Mouse (Mus musculus): ENCODE results near the gene Ddx24. TPM values are rescaled to one million over a fixed set of nuclear protein-coding genes. Genes with fewer than 3 reads are reported as not detected.

Gene Ddx24
- polyA plus RNA-seq, 1 experiment = 37.5 TPM

DNA sequence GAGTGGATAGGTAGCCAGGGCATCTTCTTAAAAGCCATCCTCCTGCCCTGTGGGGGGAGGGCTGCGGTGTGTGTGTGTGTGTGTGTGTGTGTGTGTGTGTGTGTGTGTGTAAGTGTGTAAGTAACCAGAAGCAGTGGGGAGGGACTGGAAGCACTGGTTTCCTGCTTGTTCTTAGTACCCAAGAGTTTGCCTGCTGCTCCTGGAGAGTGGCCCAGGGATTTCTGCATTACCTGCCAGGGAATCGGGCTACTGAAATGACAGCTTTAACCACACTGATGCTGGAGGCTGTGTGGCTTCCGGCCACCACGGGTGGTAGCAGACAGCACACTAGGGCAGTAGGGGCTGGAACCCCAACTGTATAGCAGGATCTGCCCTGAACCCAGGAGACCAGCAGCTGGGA lies 35.6 kb downstream of the Ddx24 start:
- H3K4me1 ChIP-seq (ENCODE audit: control insufficient read depth, insufficient read depth, low read length) = 0 out of 2 replicates have a peak, but pooled peaks cover 3% of the 10 kb centered on the region
- no peak overlapping the region for H3K4me3 ChIP-seq (ENCODE audit: insufficient read depth, low read depth, low read length)
- WGBS = 73% methylated on average over 4 of the region's 4 CpGs
- no peak overlapping the region for H3K27ac ChIP-seq (ENCODE audit: insufficient read depth, low read depth, low read length)
- DNase-seq = no peak
- TF ChIP-seq POLR2A (IDR thresholded peaks at IDR 0.05; ENCODE audit: low read depth, low read length) (no peak), CTCF (conservative IDR thresholded peaks at IDR 0.05; ENCODE audit: insufficient read depth, insufficient read length, low read depth, low read length) (no peak)
- H3K36me3 ChIP-seq (ENCODE audit: control insufficient read depth, insufficient read depth, low read length) = no peaks in the 10 kb centered on the region
- no peaks in the 10 kb centered on the region for H3K27me3 ChIP-seq (replicated peaks; ENCODE audit: control insufficient read depth, insufficient read depth, low read length)

- no peaks in the 10 kb centered on the region for H3K36me3 ChIP-seq (ENCODE audit: control insufficient read depth, insufficient read depth, low read length)
- no peaks in the 10 kb centered on the region for H3K27me3 ChIP-seq (replicated peaks; ENCODE audit: control insufficient read depth, insufficient read depth, low read length)
- DNase-seq = no peak
- no peak for TF ChIP-seq POLR2A (IDR thresholded peaks at IDR 0.05; ENCODE audit: low read depth, low read length)
- TF ChIP-seq CTCF (conservative IDR thresholded peaks at IDR 0.05; ENCODE audit: insufficient read depth, insufficient read length, low read depth, low read length) = no peak
- 0 out of 2 replicates have a peak, but pooled peaks cover 3% of the 10 kb centered on the region for H3K4me1 ChIP-seq (ENCODE audit: control insufficient read depth, insufficient read depth, low read length)
- peak overlapping the region; percentile 98 for H3K4me3 ChIP-seq (ENCODE audit: insufficient read depth, low read depth, low read length)
- 79% methylated on average over 2 of the region's 2 CpGs for WGBS
- H3K27ac ChIP-seq (ENCODE audit: insufficient read depth, low read depth, low read length) = no peak overlapping the region
Observed at GRCm38 (mm10) chr12:103389348-103389727, 36.3 kb downstream of the Ddx24 start.

DNA sequence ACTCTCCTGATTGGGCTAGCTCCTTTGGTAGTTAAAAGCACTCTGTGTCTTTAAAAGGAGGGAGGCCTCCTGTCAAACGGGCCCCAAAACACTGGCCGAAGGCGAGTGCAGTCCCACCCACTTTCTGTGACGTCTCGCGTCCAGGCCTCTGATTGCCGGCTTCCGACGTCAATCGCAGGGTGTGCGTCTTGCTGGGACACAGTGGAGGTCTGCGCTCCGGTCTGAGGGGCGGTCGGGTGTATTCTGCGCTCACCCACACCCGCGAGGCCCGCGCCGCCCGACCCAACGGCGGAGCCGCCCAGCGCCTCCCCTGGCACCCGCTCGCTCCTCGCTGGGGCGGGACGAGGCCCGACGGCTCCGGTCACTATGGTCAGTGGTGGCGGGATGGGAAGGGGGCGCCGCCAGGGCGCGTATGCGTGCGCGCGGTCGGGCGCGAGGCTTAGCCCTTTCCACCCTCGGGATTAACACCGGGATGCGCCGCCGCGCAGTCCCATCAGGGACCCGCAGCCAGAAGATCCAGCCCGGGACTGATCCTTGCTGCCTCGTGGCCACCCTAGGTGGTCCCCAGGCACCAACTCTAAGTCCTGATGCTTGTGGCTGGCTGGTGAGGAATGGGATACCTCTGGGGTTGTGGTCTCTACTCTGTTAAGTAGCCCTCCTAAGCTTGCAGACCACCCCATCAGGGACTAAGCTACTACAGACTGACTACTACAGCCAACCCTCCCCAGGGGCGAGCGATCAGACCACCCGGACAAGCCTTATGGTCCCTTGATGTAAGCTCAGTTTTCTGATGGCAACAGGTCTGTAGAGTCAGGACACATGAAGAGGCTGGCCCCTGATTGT lies 36.9 kb downstream of the Ddx24 start, which contains the start of gene Otub2:
Gene Otub2 (plus strand): TSS at position 178 of the 843 bp plus-strand sequence.
- no peak within 1 kb of the TSS for H3K27ac ChIP-seq (ENCODE audit: insufficient read depth, low read depth, low read length)
- no peaks in the 10 kb centered on the region for H3K27me3 ChIP-seq (replicated peaks; ENCODE audit: control insufficient read depth, insufficient read depth, low read length)
- no peaks in the 10 kb centered on the region for H3K36me3 ChIP-seq (ENCODE audit: control insufficient read depth, insufficient read depth, low read length)
- 0 out of 2 replicates have a peak, but pooled peaks cover 3% of the 10 kb centered on the region for H3K4me1 ChIP-seq (ENCODE audit: control insufficient read depth, insufficient read depth, low read length)
- DNase-seq = peak; percentile 98
- H3K4me3 ChIP-seq (ENCODE audit: insufficient read depth, low read depth, low read length) = peak within 1 kb of the TSS; percentile 98
- WGBS = 1% methylated on average over 57 of the region's 58 CpGs
- no peak for TF ChIP-seq POLR2A (IDR thresholded peaks at IDR 0.05; ENCODE audit: low read depth, low read length)
- TF ChIP-seq CTCF (conservative IDR thresholded peaks at IDR 0.05; ENCODE audit: insufficient read depth, insufficient read length, low read depth, low read length) = no peak

GRCm38 (mm10) chr12:103380226-103380625 lies 45.4 kb downstream of the Ddx24 start:
- Histone ChIP-seq H3K4me1 (ENCODE audit: control insufficient read depth, insufficient read depth, low read length) (no peaks in the 10 kb centered on the region), H3K27ac (ENCODE audit: insufficient read depth, low read depth, low read length) (no peak overlapping the region), H3K27me3 (replicated peaks; ENCODE audit: control insufficient read depth, insufficient read depth, low read length) (no peaks in the 10 kb centered on the region), H3K36me3 (ENCODE audit: control insufficient read depth, insufficient read depth, low read length) (no peaks in the 10 kb centered on the region), H3K4me3 (ENCODE audit: insufficient read depth, low read depth, low read length) (no peak overlapping the region)
- 81% methylated on average over 4 of the region's 4 CpGs for WGBS
- TF ChIP-seq CTCF (conservative IDR thresholded peaks at IDR 0.05; ENCODE audit: insufficient read depth, insufficient read length, low read depth, low read length) (no peak), POLR2A (IDR thresholded peaks at IDR 0.05; ENCODE audit: low read depth, low read length) (no peak)
- DNase-seq = no peak

GRCm38 (mm10) chr12:103376774-103377173 lies 48.9 kb downstream of the Ddx24 start:
- TF ChIP-seq POLR2A (IDR thresholded peaks at IDR 0.05; ENCODE audit: low read depth, low read length) (no peak), CTCF (conservative IDR thresholded peaks at IDR 0.05; ENCODE audit: insufficient read depth, insufficient read length, low read depth, low read length) (no peak)
- Histone ChIP-seq H3K36me3 (ENCODE audit: control insufficient read depth, insufficient read depth, low read length) (no peaks in the 10 kb centered on the region), H3K4me3 (ENCODE audit: insufficient read depth, low read depth, low read length) (no peak overlapping the region), H3K4me1 (ENCODE audit: control insufficient read depth, insufficient read depth, low read length) (no peaks in the 10 kb centered on the region), H3K27me3 (replicated peaks; ENCODE audit: control insufficient read depth, insufficient read depth, low read length) (no peaks in the 10 kb centered on the region), H3K27ac (ENCODE audit: insufficient read depth, low read depth, low read length) (no peak overlapping the region)
- WGBS = 67% methylated on average over 4 of the region's 4 CpGs
- no peak for DNase-seq

- Histone ChIP-seq H3K27me3 (replicated peaks; ENCODE audit: control insufficient read depth, insufficient read depth, low read length) (no peaks in the 10 kb centered on the region), H3K27ac (ENCODE audit: insufficient read depth, low read depth, low read length) (no peak overlapping the region), H3K4me3 (ENCODE audit: insufficient read depth, low read depth, low read length) (no peak overlapping the region), H3K4me1 (ENCODE audit: control insufficient read depth, insufficient read depth, low read length) (no peaks in the 10 kb centered on the region), H3K36me3 (ENCODE audit: control insufficient read depth, insufficient read depth, low read length) (no peaks in the 10 kb centered on the region)
- DNase-seq = no peak
- 65% methylated on average over 5 of the region's 5 CpGs for WGBS
- TF ChIP-seq POLR2A (IDR thresholded peaks at IDR 0.05; ENCODE audit: low read depth, low read length) (no peak), CTCF (conservative IDR thresholded peaks at IDR 0.05; ENCODE audit: insufficient read depth, insufficient read length, low read depth, low read length) (no peak)
Observed at GRCm38 (mm10) chr12:103376124-103376523, 49.5 kb downstream of the Ddx24 start.

- no peaks in the 10 kb centered on the region for H3K36me3 ChIP-seq (ENCODE audit: control insufficient read depth, insufficient read depth, low read length)
- no peaks in the 10 kb centered on the region for H3K27me3 ChIP-seq (replicated peaks; ENCODE audit: control insufficient read depth, insufficient read depth, low read length)
- WGBS = 67% methylated on average over 8 of the region's 8 CpGs
- H3K4me1 ChIP-seq (ENCODE audit: control insufficient read depth, insufficient read depth, low read length) = no peaks in the 10 kb centered on the region
- H3K4me3 ChIP-seq (ENCODE audit: insufficient read depth, low read depth, low read length) = no peak overlapping the region
- TF ChIP-seq CTCF (conservative IDR thresholded peaks at IDR 0.05; ENCODE audit: insufficient read depth, insufficient read length, low read depth, low read length) = no peak
- no peak for TF ChIP-seq POLR2A (IDR thresholded peaks at IDR 0.05; ENCODE audit: low read depth, low read length)
- no peak overlapping the region for H3K27ac ChIP-seq (ENCODE audit: insufficient read depth, low read depth, low read length)
- DNase-seq = no peak
Observed at GRCm38 (mm10) chr12:103373530-103374236, 51.9 kb downstream of the Ddx24 start.

Measured in kidney, adult 2 months (tissue).